Mouse (Mus musculus) olfactory bulb, adult 2 months (tissue): ENCODE measurements around the gene A630089N07Rik.
"Not testable (repeated sequence)": the region's sequence is repeated elsewhere in the genome, so short reads cannot be mapped to it uniquely, and the experiment has no call there.

Source experiments
- CTCF ChIP-seq: fragments of 200-500 bp; IDR thresholded peaks from 2 replicates; pipeline ENCODE4 v1.5.1; 2012; ENCODE audit warnings: low read depth, mild to moderate bottlenecking, low read length, moderate library complexity; ENCODE audit not compliant: insufficient read depth
- POLR2A ChIP-seq: fragments of 200-500 bp; IDR thresholded peaks from 2 replicates; pipeline ENCODE4 v1.6.1; 2012; ENCODE audit warnings: mild to moderate bottlenecking, low read depth, low read length, moderate library complexity; ENCODE audit not compliant: insufficient read depth

GRCm38 (mm10) chr16:98081140-98081539 lies 1.1 kb downstream of the A630089N07Rik start:
- TF ChIP-seq POLR2A, CTCF: not testable (repeated sequence)
